Mouse (Mus musculus) brain, embryonic 14.5 days (tissue): ENCODE results near the gene Fmn2.

ENCODE experiments used
- CTCF ChIP-seq: fragments of 200-500 bp; IDR thresholded peaks from 2 replicates; pipeline ENCODE4 v1.5.1; 2012; ENCODE audit warnings: inconsistent platforms, mild to moderate bottlenecking, moderate library complexity, borderline replicate concordance; ENCODE audit not compliant: insufficient read depth, insufficient read length; ENCODE audit errors: extremely low read depth
- POLR2A ChIP-seq: fragments of 200-500 bp; IDR thresholded peaks from 2 replicates; pipeline ENCODE4 v1.6.1; 2012; ENCODE audit warnings: mild to moderate bottlenecking, inconsistent platforms, borderline replicate concordance; ENCODE audit not compliant: poor library complexity, insufficient read depth, insufficient read length, severe bottlenecking; ENCODE audit errors: extremely low read depth

- TF ChIP-seq CTCF = no peak
- TF ChIP-seq POLR2A = no peak
Measured at GRCm38 (mm10) chr1:174728771-174729170, 227.1 kb downstream of the Fmn2 start.
